Mouse (Mus musculus) liver, embryonic 16.5 days (tissue): Measurements from ENCODE around the gene Wdr20. TPM values are rescaled to one million over a fixed set of nuclear protein-coding genes. Genes with fewer than 3 reads are reported as not detected.

ENCODE experiments used
- ATAC-seq: fragments of 200-750 bp; cut with Nextera tagmentation; 2 replicates; pipeline ENCODE4 v1.8.0; 2017; ENCODE audit warnings: low read depth, mild to moderate bottlenecking, moderate number of reproducible peaks, moderate library complexity
- H3K27ac ChIP-seq: fragments of 300-500 bp; sonication (generic); 2 replicates; pipeline ENCODE4 v1.5.1; 2014; ENCODE audit warnings: mild to moderate bottlenecking, low read length
- H3K27me3 ChIP-seq: fragments of 300-500 bp; sonication (generic); 2 replicates; pipeline ENCODE4 v1.6.1; 2014; ENCODE audit warnings: low read depth, low read length, mixed read lengths; ENCODE audit not compliant: control insufficient read depth, insufficient read depth
- H3K36me3 ChIP-seq: fragments of 300-500 bp; sonication (generic); 2 replicates; pipeline ENCODE4 v1.6.1; 2014; ENCODE audit warnings: mild to moderate bottlenecking; ENCODE audit not compliant: control insufficient read depth, insufficient read depth
- H3K4me1 ChIP-seq: fragments of 300-500 bp; sonication (generic); 2 replicates; pipeline ENCODE4 v1.6.1; 2014; ENCODE audit warnings: low read depth, low read length, mixed read lengths; ENCODE audit not compliant: control insufficient read depth
- H3K4me2 ChIP-seq: fragments of 300-500 bp; sonication (generic); 2 replicates; pipeline ENCODE4 v1.6.1; 2014; ENCODE audit warnings: low read depth, low read length, mixed read lengths
- H3K4me3 ChIP-seq: fragments of 300-500 bp; sonication (generic); 2 replicates; pipeline ENCODE4 v1.5.1; 2014; ENCODE audit warnings: low read depth, mild to moderate bottlenecking, low read length
- H3K9ac ChIP-seq: fragments of 300-500 bp; sonication (generic); 2 replicates; pipeline ENCODE4 v1.6.1; 2014; ENCODE audit warnings: low read depth, low read length
- H3K9me3 ChIP-seq: fragments of 300-500 bp; sonication (generic); replicated peaks from 2 replicates; pipeline ENCODE4 v1.6.1; 2016; ENCODE audit warnings: low read length; ENCODE audit not compliant: control insufficient read depth
- WGBS: fragments of 180-500 bp; shearing (Covaris S2); extraction: QIAGEN DNeasy Blood & Tissue Kit; methylation state at CpG from one replicate; pipeline ENCODE4 v1.1.7; 2014; ENCODE audit not compliant: insufficient replicate concordance; 5-methylcytosine and 5-hydroxymethylcytosine counted together
- polyA plus RNA-seq: library from polyadenylated mRNA; unstranded; fragments of >200 nt; fragmentation: Nextera tagmentation; extraction: Ambion mirVana; gene quantifications from 2 replicates; pipeline ENCODE4 v1.2.1, GENCODE M21; 2015

The Wdr20 gene
- polyA plus RNA-seq, 1 experiment from 2014 or later = 8.4 TPM

- Histone ChIP-seq H3K9ac (no peak overlapping the region), H3K4me2 (no peak overlapping the region), H3K27me3 (no peaks in the 10 kb centered on the region), H3K36me3 (peaks cover 8% of the 10 kb centered on the region; the same call in 1 of the 2 replicates), H3K4me1 (no peaks in the 10 kb centered on the region; the same call in 1 of the 2 replicates), H3K4me3 (no peak overlapping the region), H3K9me3 (no peaks in the 10 kb centered on the region), H3K27ac (no peak overlapping the region)
- 77% methylated on average over 8 of the region's 8 CpGs for WGBS
- no peak for ATAC-seq
These were observed 43.4 kb downstream of the Wdr20 start for GRCm38 (mm10) chr12:110781181-110781580.

- Histone ChIP-seq H3K27me3 (no peaks in the 10 kb centered on the region), H3K27ac (no peak overlapping the region), H3K36me3 (peaks cover 8% of the 10 kb centered on the region; the same call in 1 of the 2 replicates), H3K9ac (no peak overlapping the region), H3K9me3 (no peaks in the 10 kb centered on the region), H3K4me3 (no peak overlapping the region), H3K4me1 (no peaks in the 10 kb centered on the region; the same call in 1 of the 2 replicates), H3K4me2 (no peak overlapping the region)
- peak; percentile 41; the same call in 1 of the 2 replicates for ATAC-seq
- WGBS = 27% methylated on average over 1 of the region's 1 CpGs
These were observed 44.5 kb downstream of the Wdr20 start for GRCm38 (mm10) chr12:110782278-110782677.

- Histone ChIP-seq H3K4me3 (no peak overlapping the region), H3K27ac (no peak overlapping the region), H3K4me1 (no peaks in the 10 kb centered on the region; the same call in 1 of the 2 replicates), H3K36me3 (peaks cover 8% of the 10 kb centered on the region; the same call in 1 of the 2 replicates), H3K4me2 (no peak overlapping the region), H3K27me3 (no peaks in the 10 kb centered on the region), H3K9ac (no peak overlapping the region), H3K9me3 (no peaks in the 10 kb centered on the region)
- ATAC-seq = no peak
- WGBS = 83% methylated on average over 2 of the region's 2 CpGs
These were observed 46.5 kb downstream of the Wdr20 start for GRCm38 (mm10) chr12:110784211-110784610.

GRCm38 (mm10) chr12:110786243-110786642 is 48.5 kb downstream of the Wdr20 start:
- H3K27me3 ChIP-seq = no peaks in the 10 kb centered on the region
- H3K4me2 ChIP-seq = no peak overlapping the region
- H3K27ac ChIP-seq = no peak overlapping the region
- no peaks in the 10 kb centered on the region; the same call in 1 of the 2 replicates for H3K4me1 ChIP-seq
- ATAC-seq = no peak
- WGBS = 63% methylated on average over 4 of the region's 4 CpGs
- no peaks in the 10 kb centered on the region for H3K9me3 ChIP-seq
- H3K36me3 ChIP-seq = 0 out of 2 replicates have a peak, but pooled peaks cover 3% of the 10 kb centered on the region
- no peak overlapping the region for H3K9ac ChIP-seq
- no peak overlapping the region for H3K4me3 ChIP-seq

GRCm38 (mm10) chr12:110790580-110790979 is 52.8 kb downstream of the Wdr20 start:
- H3K4me2 ChIP-seq = no peak overlapping the region
- no peaks in the 10 kb centered on the region for H3K27me3 ChIP-seq
- no peaks in the 10 kb centered on the region for H3K4me1 ChIP-seq
- no peaks in the 10 kb centered on the region for H3K36me3 ChIP-seq
- 81% methylated on average over 4 of the region's 4 CpGs for WGBS
- H3K4me3 ChIP-seq = no peak overlapping the region
- H3K9ac ChIP-seq = no peak overlapping the region
- H3K27ac ChIP-seq = no peak overlapping the region
- no peak; the same call in 1 of the 2 replicates for ATAC-seq
- no peaks in the 10 kb centered on the region for H3K9me3 ChIP-seq

GRCm38 (mm10) chr12:110791026-110791425 is 53.3 kb downstream of the Wdr20 start:
- H3K4me1 ChIP-seq = no peaks in the 10 kb centered on the region
- H3K27me3 ChIP-seq = no peaks in the 10 kb centered on the region
- no peak overlapping the region for H3K4me2 ChIP-seq
- H3K9ac ChIP-seq = no peak overlapping the region
- ATAC-seq = no peak
- H3K9me3 ChIP-seq = no peaks in the 10 kb centered on the region
- no peaks in the 10 kb centered on the region for H3K36me3 ChIP-seq
- H3K27ac ChIP-seq = no peak overlapping the region
- 76% methylated on average over 8 of the region's 8 CpGs for WGBS
- H3K4me3 ChIP-seq = no peak overlapping the region

- no peak overlapping the region for H3K4me2 ChIP-seq
- ATAC-seq = no peak
- H3K4me1 ChIP-seq = peaks cover 5% of the 10 kb centered on the region; the same call in 1 of the 2 replicates
- H3K27me3 ChIP-seq = no peaks in the 10 kb centered on the region
- no peaks in the 10 kb centered on the region for H3K9me3 ChIP-seq
- H3K4me3 ChIP-seq = no peak overlapping the region
- H3K27ac ChIP-seq = no peak overlapping the region
- 73% methylated on average over 6 of the region's 6 CpGs for WGBS
- H3K9ac ChIP-seq = no peak overlapping the region
- H3K36me3 ChIP-seq = no peaks in the 10 kb centered on the region
These were observed 57.3 kb downstream of the Wdr20 start for GRCm38 (mm10) chr12:110795035-110795434.

GRCm38 (mm10) chr12:110796748-110797147 is 59.0 kb downstream of the Wdr20 start:
- no peak for ATAC-seq
- Histone ChIP-seq H3K27ac (no peak overlapping the region), H3K4me3 (no peak overlapping the region), H3K9ac (no peak overlapping the region), H3K9me3 (no peaks in the 10 kb centered on the region), H3K4me2 (no peak overlapping the region), H3K36me3 (no peaks in the 10 kb centered on the region), H3K4me1 (peaks cover 5% of the 10 kb centered on the region; the same call in 1 of the 2 replicates), H3K27me3 (no peaks in the 10 kb centered on the region)
- 73% methylated on average over 5 of the region's 6 CpGs for WGBS

- Histone ChIP-seq H3K4me3 (no peak overlapping the region), H3K27me3 (no peaks in the 10 kb centered on the region), H3K9ac (no peak overlapping the region), H3K36me3 (no peaks in the 10 kb centered on the region), H3K27ac (no peak overlapping the region), H3K4me1 (peaks cover 5% of the 10 kb centered on the region; the same call in 1 of the 2 replicates), H3K4me2 (no peak overlapping the region), H3K9me3 (no peaks in the 10 kb centered on the region)
- WGBS = 75% methylated on average over 6 of the region's 6 CpGs
- ATAC-seq = no peak
These were observed 59.5 kb downstream of the Wdr20 start for GRCm38 (mm10) chr12:110797202-110797601.
